Mouse (Mus musculus): ENCODE measurements around the gene Asap3.
A peak's percentile ranks its signal among the peaks of the same experiment; 100 is the strongest.

Gene Asap3

DNA sequence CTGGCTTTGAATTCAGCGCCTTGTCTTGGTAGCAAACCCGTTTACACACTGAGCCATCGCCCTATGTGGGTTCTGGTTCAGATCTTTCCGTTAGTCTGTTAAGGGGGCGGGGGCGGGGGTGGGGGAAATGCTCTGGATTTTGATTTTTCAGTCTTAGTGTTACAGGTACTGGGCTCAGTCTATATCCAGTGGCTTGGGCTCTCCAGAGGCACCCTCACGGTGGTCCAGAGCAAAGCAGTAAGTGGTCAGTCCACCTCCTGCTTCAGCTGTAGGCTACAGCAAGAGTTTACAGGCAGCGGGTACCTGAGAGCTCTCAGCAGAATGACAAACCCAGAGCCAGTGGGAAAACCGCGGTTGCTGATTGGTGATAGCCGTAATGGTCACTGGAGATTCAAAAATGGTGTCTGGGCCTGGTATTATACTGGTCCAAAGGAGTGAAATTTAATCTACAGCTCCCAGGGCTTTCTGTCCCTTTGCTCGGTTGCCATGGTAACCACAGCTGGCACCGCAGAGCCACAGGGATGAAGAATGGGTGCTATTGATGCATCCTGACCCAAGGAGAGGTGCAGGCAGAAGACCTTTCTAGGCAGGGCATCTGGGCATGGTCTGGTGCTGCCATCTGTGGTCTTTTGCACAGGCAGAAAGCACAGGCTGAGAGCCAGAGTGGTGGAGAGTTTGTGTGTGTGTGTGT lies 17.5 kb downstream of the Asap3 start:
- no peak for DNase-seq

DNA sequence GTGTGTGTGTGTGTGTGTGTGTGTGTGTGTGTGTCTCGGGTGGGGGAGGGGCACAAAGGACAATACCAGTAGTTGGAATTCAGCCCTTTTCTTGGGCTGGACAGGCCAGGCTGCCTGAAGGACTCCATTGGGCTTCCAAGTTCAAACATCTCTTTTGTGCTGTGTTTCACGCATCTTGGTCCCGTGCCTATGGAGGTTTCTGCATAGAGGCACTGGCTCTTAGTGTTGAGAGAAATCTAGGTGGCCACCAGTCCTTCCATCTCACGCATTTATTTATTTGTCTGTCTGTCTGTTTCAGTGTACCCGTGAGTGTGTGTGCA lies 18.0 kb downstream of the Asap3 start:
- DNase-seq: no peak

DNA sequence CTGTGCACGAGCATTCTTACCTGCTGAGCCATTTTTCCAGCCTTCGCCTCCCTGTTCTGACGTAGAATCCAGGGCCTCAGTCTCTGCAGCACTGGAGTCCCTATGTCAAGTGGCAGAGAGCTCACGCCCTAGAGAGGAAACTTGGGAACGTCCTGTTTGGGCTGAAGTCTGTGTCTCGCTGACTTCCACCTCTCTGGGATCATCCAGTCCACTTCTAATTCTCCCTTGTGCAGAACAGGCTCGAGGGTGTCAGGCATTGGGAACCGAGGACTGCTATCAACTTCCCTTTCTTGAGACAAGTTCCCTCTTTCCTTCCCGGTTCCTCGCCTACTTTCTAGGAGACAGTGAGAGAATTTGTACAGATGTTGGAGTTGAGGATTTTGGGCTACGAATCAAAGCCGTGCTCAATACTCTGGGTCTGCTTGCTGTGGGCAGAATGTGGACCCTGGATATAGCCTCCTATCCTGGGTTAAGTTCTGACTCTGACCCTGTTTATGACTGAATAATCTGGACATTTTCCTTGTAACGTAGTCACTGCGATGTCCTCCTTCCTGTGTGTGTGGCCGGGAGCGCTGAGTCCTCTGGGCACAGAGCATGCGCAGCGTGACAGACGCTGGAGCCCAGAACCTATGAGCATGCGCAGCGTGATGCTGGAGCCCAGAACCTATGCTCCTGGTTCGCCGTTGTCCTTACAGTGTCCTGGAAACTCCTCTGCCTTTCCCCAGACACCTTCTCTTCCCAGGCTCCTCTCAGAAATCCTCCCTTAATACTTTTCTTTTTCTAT lies 18.7 kb downstream of the Asap3 start:
- peak; percentile 96 for DNase-seq

DNA sequence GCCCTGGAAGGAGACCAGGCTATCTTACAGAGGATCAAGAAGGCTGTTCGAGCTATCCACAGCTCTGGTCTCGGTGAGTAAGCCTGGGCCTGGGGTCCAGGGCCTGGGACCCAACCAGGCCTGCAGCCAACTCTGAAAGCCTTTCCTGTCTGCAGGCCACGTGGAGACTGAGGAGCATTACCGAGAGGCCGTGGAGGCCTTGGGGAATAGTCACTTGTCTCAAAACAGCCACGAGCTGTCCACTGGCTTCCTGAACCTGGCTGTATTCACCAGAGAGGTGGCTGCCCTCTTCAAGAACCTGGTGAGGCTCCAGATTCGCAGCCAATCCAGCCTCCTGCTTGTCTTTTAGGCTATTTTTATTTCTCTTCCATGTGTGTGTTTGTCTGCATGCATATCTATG lies 21.2 kb downstream of the Asap3 start:
- peak; percentile 94 for DNase-seq

DNA sequence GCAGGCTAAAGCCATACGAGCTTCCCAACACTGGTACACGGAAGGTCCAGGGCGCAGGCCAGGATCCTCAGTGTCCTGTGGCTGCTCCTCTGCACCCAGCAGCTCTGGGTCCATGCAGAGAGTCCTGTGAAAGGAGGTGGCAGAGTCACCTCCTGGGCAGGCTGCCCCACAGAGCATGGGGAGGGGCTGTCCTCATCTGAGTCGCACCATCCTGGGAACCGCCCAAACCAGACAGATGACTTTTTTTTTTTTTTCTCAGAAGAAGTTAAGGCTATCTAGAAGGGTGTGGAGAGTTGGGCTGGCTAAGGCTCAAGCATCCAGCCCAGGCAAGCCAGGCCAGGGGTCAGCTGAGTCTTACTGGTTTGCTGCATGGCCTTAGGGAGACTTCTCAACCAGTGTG lies 22.5 kb downstream of the Asap3 start:
- DNase-seq: peak; percentile 96

DNA sequence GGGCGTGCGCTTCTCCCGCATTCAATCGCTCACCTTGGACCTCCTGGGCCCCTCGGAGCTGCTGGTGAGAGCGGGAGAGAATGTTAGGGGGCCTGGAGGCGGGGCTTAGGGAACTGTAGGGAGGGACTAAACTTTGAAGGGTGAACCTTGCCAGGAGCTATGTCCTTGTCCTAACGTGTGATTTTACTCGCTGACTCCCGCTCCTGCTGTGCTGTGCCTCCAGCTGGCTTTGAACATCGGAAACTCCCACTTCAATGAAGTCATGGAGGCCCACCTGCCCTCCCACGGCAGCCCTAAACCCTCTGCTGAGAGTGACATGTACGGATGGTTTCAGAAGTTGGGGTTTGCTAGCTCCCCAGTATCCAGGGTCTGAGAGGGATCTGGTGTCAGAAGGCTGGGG lies 32.5 kb downstream of the Asap3 start:
- peak; percentile 91 for DNase-seq

DNA sequence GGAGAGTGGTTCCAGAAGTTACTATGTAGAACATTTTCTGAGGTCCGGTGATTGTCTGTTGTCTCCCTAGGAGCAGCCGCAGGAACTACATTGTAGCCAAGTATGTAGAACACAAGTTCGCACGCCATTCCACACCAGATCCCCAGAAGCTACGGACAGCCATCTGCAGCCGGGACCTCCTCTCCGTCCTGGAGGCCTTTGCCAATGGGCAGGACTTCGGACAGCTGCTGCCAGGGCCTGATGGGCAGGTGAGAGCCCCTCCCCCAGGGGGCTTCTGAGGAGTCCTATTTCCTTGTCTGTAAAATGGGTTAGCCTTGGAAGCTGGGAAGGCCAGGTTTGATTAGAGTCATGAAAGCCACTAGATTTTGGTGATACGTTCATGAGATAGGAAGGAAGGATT lies 32.9 kb downstream of the Asap3 start:
- peak; percentile 94 for DNase-seq

DNA sequence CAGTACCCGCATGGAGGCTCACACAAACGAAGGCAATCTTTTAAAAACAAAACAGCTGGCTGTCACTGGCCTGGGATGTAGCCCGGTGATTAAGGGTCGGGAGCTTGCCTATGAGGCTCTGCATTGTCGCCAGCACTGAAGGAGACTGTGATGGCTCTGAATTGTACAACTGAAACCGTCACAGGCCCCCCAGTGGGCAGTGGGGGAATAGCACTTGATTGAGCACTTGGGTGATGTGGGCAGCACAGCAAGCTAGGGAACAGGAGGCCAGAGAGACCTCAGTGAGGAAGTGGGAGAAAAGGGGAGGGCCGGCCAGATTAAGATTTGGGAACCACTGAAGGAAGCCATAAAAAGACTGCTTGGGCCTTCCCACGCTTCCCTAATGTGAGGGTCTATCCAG lies 33.5 kb downstream of the Asap3 start:
- DNase-seq: peak; percentile 98

DNA sequence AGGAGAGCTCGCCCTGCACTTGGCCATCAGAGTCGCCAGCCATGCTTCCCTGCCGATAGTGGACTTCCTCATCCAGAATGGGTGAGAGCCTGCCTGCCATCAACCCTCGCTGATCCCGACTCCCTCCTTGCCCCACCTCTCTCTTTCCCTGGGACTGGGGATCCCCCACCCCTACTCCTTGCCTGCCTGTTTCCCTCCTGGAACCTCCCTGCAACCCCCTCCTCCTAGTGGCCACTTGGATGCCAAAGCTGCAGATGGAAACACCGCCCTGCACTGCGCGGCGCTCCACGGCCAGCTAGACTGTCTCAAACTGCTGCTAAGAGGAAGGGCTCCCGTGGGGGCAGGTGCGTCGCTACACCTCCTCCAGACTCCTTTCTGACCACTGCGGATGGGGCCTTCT lies 34.0 kb downstream of the Asap3 start:
- DNase-seq: no peak

DNA sequence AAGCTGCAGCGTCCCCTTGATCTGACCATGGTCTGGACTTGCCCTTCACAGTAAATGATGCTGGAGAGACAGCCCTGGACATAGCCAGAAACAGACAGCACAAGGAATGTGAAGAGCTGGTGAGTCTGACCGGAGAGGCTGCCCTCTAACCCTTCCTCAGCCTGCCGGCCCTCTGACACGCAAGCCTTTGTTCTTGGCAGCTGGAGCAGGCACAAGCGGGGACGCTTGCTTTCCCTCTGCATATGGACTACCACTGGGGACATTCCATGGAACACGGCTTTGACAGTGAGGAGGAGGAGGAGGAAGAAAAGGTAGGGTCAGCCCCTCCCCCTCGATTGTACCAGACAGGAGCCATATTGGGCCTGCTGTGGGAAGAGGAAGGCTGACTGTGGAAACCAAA lies 34.8 kb downstream of the Asap3 start:
- no peak for DNase-seq

DNA sequence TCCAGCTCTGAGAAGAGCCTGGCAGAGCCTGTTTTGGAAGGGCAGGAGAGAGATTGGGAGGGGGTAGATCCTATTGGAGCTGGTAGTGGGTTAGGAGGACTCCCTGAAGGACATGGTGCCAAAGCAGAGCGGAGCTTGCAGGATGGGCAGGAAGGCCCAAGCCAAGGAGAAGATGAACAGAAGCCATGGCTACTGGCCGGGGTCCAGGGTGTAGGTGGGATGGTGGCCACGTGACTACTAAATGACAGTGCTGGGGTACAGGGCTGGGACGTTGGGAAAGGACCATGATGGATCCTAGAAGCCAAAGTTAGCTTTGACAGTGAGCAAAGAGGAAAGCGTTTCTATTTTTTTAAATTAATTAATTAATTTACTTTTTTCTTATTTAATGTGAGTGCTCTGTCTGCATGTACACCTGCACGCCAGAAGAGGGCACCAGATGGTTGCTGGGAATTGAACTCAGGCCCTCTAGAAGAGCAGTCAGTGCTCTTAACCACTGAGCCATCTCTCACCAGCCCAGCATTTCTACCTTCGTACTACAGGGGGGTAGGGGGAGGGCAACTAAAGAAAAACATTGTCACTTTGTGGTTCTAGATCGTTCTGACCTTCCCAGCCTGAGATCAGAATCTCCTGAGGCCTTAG lies 36.0 kb downstream of the Asap3 start:
- DNase-seq: peak; percentile 91

DNA sequence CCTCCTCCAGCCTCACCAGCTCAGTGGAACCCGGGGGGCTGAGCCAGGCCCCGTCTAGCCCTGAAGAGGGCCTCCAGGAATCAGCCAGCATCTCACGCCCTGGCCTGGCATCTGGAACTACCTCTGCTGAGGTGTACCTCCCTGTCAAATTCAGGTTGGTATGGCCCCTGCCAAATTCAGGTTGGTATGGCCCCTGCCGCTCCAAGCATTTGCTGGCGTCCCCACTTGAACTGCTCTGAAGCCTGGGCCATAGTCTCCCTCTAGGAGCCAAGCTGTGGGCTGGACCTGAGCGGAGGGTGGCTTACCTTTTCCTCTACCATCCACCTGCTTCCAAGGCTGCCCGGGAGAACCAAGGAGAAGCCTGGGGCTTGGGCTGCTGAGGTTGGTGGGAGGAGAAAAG lies 36.6 kb downstream of the Asap3 start:
- DNase-seq: peak; percentile 90

DNA sequence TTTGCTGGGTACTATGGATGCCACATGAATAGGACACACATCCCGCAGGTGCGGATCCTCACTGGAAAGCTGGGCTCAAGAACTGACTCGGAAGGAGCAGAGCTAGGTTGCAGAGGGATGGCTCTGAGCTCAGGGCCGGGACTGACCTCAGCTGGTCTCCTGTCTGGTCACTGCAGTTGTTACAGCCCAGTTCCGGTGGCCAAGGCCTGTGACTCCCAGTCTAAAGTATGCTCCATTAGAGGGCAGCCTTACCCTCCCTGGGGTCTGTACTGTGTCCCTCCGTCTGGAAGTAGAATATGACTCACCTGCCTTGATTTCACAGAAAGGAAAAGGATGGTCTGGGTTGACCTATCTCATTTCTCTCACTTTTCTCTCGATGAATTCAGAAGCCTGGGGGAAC lies 38.0 kb downstream of the Asap3 start:
- peak; percentile 91 for DNase-seq

DNA sequence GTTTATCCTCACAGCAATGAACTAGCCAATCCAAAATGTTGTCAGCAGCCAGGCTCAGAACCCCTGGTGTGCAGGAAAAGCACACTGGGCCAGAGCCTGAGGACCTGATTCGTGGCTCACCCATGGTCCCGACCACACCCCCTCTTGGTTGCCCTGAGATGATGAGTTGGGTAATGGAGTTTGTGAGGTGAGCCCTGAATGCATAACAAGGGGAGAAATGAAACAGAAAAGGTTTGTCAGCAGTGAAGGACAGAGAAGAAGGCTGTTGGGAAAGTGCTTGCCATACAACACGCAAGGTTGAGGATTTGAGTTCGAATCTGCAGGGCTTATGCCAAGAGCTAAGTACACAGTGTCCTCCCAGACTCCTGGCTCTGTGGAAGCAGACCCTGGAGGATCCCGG lies 39.5 kb downstream of the Asap3 start:
- no peak for DNase-seq

DNA sequence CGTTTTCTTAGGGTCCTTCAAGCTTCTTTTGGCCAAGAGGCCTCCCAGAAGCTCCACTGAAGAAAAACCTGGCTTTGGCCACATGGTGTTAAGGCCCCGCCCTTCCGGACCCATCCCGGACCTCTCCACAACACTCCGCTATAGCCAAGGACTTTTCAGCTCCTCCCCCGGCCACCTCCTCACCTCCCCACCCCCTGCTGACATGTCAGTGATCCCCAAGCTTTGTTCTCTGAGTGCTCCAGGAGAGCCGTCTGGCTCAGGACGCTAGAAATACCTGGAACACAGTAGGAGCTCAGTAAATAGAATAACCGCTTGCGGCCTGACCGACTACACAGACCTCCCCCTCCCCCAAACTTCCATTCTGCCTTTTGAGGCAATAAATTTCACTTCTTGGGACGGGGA lies 40.4 kb downstream of the Asap3 start:
- peak; percentile 96 for DNase-seq

DNA sequence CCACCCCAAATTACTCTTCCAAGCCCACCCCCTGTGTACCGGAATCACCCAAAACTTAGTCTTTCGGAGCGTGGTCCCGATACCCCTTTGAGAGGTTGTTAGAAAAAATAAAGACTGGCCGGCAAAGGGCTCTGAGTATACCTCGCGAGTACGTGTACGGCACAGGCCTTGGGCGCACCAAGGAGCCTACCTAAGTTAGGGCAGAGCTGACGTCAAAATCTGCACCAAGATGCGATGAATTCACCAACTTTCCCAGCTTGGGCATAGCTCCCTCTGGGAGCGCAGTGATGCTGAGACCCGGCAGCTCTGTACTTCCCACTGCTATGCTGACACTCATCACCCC lies 41.2 kb downstream of the Asap3 start:
- DNase-seq: no peak

DNA sequence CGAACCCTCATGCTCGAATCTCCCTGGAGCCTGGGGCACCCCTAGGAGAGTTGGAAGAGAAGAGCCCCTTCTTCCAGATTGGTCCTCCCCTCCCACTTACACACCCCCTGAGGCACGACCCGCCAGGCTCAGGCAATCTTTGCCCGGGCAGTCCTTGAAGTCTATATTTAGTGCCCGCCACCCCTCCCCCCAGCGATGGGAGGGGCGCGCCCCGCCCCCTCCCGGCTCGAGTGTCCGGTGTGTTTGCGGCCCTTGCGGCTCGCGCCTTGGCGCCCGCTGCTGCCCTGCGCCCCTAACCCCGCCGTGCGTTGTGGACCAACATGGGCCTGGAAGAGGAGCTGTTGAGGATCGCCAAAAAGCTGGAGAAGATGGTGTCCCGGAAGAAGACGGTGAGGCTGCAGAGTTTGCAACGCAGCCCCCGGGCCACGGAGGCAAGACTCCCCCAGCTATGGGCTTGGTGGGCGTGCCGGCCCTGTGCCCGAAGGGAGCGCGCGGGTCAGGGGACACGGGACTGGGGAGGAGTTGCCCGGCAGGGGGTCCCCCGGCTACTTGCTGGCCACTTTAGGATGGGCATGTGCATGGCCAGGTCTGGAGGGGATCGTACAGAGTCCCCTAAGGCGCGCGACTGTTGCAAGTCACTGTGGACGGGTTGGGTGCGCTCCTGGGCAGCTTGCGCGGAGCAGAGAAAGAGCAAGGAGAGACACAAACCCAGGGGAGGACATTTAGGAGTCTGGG lies 41.7 kb downstream of the Asap3 start, which contains the start of gene Tcea3:
TSS of gene Tcea3 (plus strand) at position 1 of the 735 bp plus-strand sequence.
- DNase-seq: peak; percentile 97

DNA sequence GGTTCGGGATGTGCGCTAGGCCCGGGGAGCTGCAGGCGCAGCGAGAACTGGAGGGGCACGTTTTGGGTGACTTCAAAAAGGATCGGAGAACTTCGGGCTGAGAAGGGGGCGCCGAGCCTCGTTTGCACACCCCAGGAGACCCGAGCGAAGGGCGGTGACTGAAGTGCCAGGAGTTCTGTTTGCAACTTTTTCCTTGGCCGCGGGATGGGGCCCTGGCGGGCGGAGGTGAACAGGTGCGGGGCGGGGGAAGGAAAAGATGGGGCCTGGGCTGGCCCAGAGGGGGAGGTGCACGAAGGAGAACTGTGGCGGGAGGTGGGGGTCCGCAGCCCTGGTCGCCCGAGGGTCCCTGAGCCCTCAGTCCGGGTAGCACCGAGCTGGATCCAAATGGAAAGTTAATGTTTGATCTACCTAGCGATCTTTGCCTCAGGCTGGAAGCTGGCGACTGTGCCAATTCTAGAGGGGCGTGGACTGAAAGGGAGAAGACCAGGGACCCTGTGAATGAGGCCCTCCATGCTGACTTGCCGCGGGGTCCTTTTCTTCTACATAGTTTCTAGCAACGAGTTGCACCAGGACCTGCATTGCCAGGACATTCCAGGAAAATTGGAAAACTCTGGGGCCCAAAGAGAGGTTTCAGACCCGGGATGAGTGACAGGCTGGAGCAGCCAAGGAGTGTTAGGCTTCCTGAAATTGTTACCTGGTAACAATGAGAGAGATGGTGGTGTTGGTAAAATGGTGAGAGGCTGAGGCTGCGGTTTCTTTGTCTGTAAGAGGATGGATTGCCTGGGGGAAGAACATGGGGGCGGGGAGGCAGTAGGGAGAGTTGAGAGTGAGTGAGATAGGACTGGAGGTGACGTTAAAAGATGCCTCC lies 42.5 kb downstream of the Asap3 start:
- DNase-seq: no peak

DNA sequence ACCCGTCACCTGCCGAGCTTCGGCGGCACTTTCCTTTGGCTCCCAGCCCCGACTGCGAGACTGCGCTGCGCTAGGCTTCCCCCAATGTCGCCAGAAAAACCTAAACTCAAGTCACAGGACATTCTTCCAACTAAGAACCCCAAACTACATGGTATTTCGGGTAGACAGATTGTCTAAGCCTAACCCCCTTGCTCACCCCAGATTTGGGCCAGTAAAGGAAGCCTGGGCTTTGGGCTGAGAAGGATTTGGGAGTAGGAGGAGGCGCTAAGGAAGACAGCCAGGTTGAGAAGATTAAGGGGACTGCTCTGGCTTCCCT lies 43.1 kb downstream of the Asap3 start:
- no peak for DNase-seq

DNA sequence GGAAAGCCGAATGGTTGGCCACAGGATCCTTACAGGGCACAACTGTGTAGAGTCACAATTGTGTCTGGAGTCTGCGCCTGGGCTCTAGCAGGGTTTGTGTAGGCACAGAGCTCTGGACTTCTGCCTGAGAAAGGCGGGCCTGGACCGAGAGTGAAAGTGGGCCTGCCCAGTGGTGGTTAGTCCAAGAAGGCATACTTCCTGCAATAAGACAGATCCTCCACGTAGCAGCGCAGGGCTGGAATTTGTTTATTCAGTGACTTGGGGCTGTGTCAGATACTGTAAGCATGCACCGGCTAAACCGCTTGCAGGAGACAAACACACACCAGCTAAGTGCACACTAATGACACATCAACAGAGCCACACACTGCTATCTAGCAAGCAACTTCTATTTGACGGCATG lies 43.6 kb downstream of the Asap3 start:
- peak; percentile 96 for DNase-seq

DNA sequence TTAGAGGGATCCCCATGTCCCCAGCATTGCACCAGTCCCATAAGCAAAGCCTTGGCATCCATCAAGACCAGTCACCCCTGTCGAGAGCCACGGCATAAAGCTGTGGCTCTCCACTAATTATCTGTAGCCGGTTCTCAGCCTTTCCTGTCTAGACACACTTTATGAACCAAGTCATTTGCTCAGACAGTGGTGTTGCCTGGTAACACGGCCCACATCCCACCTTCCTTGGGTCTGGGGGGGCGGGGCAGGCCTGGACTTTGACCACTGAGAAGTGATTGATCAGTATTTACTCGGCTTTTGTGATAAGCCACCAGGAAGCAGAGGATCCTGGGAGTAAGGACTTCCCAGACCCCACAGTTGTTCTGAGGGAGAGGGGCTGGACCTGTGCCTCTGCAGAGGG lies 49.8 kb downstream of the Asap3 start:
- DNase-seq: no peak

DNA sequence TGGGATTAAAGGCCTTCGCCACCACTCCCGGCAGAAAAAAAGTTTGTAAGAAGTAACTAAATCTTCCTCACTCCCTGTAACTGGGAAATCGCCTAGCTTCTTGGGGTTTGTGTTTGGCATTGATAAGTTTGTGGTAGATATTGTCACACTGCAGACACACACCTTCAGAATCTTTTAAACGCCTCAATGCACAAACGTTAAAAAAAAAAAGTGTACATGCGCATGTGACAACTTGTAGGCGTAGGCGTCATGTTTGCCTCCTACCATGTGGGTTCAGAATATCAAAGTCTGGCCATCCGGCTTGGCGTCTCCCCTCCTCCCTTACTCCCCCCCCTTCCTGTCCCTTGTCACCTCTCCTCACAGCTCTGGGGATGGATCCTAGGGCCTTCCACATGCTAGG lies 50.5 kb downstream of the Asap3 start:
- no peak for DNase-seq

DNA sequence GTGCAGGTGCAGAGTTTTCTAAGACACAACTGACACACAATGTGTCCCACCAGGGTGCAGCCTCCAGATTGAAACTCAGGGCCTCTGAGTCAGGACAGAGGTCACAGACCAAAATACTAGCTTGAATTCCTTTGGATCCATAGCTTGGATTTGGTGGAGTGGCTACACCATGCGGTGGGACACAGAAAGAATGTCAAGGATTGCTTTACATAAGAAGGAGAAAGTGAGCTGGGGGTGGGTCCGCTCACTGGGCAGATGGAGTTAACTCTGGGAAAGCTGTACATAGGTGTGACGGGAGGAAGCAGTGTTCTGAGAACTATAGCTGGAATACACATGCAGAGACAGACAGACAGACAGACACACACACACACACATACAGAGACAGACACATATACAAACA lies 53.8 kb downstream of the Asap3 start:
- no peak for DNase-seq
